Mouse (Mus musculus) G1E (cell line): ENCODE results near the gene Zg16.

Experiments used
- CTCF ChIP-seq: IDR thresholded peaks from 2 replicates; pipeline ENCODE4 v1.5.1; 2012; ENCODE audit warnings: low read depth, low read length, inconsistent platforms, mixed read lengths
- GATA1 ChIP-seq: IDR thresholded peaks from 2 replicates; pipeline ENCODE4 v1.6.1; 2012; ENCODE audit warnings: borderline replicate concordance, low read length, inconsistent platforms, mixed read lengths
- GATA2 ChIP-seq: IDR thresholded peaks from 2 replicates; pipeline ENCODE4 v1.6.1; 2012; ENCODE audit warnings: low read depth, low read length, inconsistent platforms, borderline replicate concordance
- POLR2AphosphoS5 ChIP-seq: IDR thresholded peaks from 2 replicates; pipeline ENCODE4 v1.6.1; 2012; ENCODE audit warnings: low read depth, low read length, inconsistent platforms; ENCODE audit not compliant: insufficient replicate concordance
- TAL1 ChIP-seq: conservative IDR thresholded peaks from 2 replicates; pipeline ENCODE4 v1.6.1; 2012; ENCODE audit warnings: low read depth, low read length, inconsistent platforms, mixed read lengths

GRCm38 (mm10) chr7:127017950-127018345 is 69.2 kb downstream of the Zg16 start:
- TF ChIP-seq CTCF (no peak), GATA1 (no peak), TAL1 (no peak), POLR2AphosphoS5 (no peak), GATA2 (no peak)
